ENCODE assay signal across 8 mouse cellular contexts in genomic region chr17:24205908-24206361, GRCm38 (mm10). TPM values are rescaled to one million over a fixed set of nuclear protein-coding genes. Genes with fewer than 3 reads are reported as not detected.
DNase-seq lines count a peak whose midpoint lies in the region; ATAC-seq and TF ChIP-seq lines count a peak whose summit lies in the region.

No protein-coding gene starts in this region.

- H3K4me3 ChIP-seq in gastrocnemius, adult 2 months: peak overlapping the region; percentile 75
- peak overlapping the region; percentile 77 for H3K4me3 ChIP-seq in hindbrain, embryonic 16.5 days (ENCODE audit: low read length)
- peak overlapping the region; percentile 80 for H3K4me3 ChIP-seq in liver, embryonic 15.5 days (replicated peaks)
- H3K4me3 ChIP-seq in neural tube, embryonic 13.5 days: peak overlapping the region; percentile 75

- ATAC-seq in erythroblast, adult 5-6 weeks (replicated peaks; ENCODE audit: low FRiP score, poor library complexity, severe bottlenecking): 0 out of 2 replicates have a peak, but pooled peaks have one; percentile 14
- no peak; the same call in 1 of the 2 replicates for ATAC-seq in hindbrain, embryonic 16.5 days
- peak; percentile 17 for ATAC-seq in liver, embryonic 15.5 days (ENCODE audit: insufficient read depth)
- ATAC-seq in neural tube, embryonic 13.5 days (ENCODE audit: low read depth): peak; percentile 10
- no peak for ATAC-seq in activated CD4-positive, CD25-positive, alpha-beta regulatory T cell, adult 4 months

- no peaks in the 10 kb centered on the region for H3K27me3 ChIP-seq in hindbrain, embryonic 16.5 days (replicated peaks; ENCODE audit: control insufficient read depth, insufficient read depth, low read length)
- H3K27me3 ChIP-seq in liver, embryonic 15.5 days: peaks cover 41% of the 10 kb centered on the region
- peaks cover 25% of the 10 kb centered on the region for H3K27me3 ChIP-seq in neural tube, embryonic 13.5 days

- peak; percentile 61 for DNase-seq in gastrocnemius, adult 2 months
- DNase-seq in gastrocnemius, postnatal 25 days: no peak
- peak; percentile 32 for DNase-seq in ES-CJ7 (ENCODE audit: low read depth, low spot score)

- H3K36me3 ChIP-seq in hindbrain, embryonic 16.5 days (ENCODE audit: control insufficient read depth, insufficient read depth, low read length): no peaks in the 10 kb centered on the region
- H3K36me3 ChIP-seq in liver, embryonic 15.5 days (replicated peaks): peaks cover 10% of the 10 kb centered on the region; the same call in 1 of the 2 replicates
- H3K36me3 ChIP-seq in neural tube, embryonic 13.5 days: no peaks in the 10 kb centered on the region

- peak overlapping the region; percentile 90 for H3K9ac ChIP-seq in hindbrain, embryonic 16.5 days (ENCODE audit: low read depth, low read length)
- peak overlapping the region; percentile 86 for H3K9ac ChIP-seq in liver, embryonic 15.5 days
- peak overlapping the region; percentile 87 for H3K9ac ChIP-seq in neural tube, embryonic 13.5 days

- peaks cover 68% of the 10 kb centered on the region for H3K4me1 ChIP-seq in hindbrain, embryonic 16.5 days (ENCODE audit: control insufficient read depth, insufficient read depth, low read depth, low read length)
- peaks cover 100% of the 10 kb centered on the region for H3K4me1 ChIP-seq in liver, embryonic 15.5 days (replicated peaks)
- H3K4me1 ChIP-seq in neural tube, embryonic 13.5 days (replicated peaks): peaks cover 88% of the 10 kb centered on the region

- WGBS in hindbrain, embryonic 16.5 days: 4% methylated on average over 15 of the region's 15 CpGs
- WGBS in liver, embryonic 15.5 days (ENCODE audit: insufficient replicate concordance): 4% methylated on average over 15 of the region's 15 CpGs
- 5% methylated on average over 15 of the region's 15 CpGs for WGBS in neural tube, embryonic 13.5 days

- H3K4me2 ChIP-seq in hindbrain, embryonic 16.5 days (ENCODE audit: low read length): peak overlapping the region; percentile 82
- peak overlapping the region; percentile 100 for H3K4me2 ChIP-seq in liver, embryonic 15.5 days
- peak overlapping the region; percentile 95 for H3K4me2 ChIP-seq in neural tube, embryonic 13.5 days

- intact Hi-C loops in gastrocnemius, adult 2 months (cut with DNase I): no loop called here

- no peak for TF ChIP-seq CTCF in gastrocnemius, adult 2 months (IDR thresholded peaks at IDR 0.05)

- H3K27ac ChIP-seq in gastrocnemius, adult 2 months: peak overlapping the region; percentile 87
- H3K27ac ChIP-seq in hindbrain, embryonic 16.5 days (ENCODE audit: low read depth, low read length): peak overlapping the region; percentile 77
- peak overlapping the region; percentile 99 for H3K27ac ChIP-seq in liver, embryonic 15.5 days (replicated peaks)
- H3K27ac ChIP-seq in neural tube, embryonic 13.5 days (replicated peaks): peak overlapping the region; percentile 84

- H3K9me3 ChIP-seq in hindbrain, embryonic 16.5 days (ENCODE audit: control insufficient read depth, low read length): no peaks in the 10 kb centered on the region
- H3K9me3 ChIP-seq in liver, embryonic 15.5 days (replicated peaks): no peaks in the 10 kb centered on the region
- H3K9me3 ChIP-seq in neural tube, embryonic 13.5 days: no peaks in the 10 kb centered on the region

RNA-seq across cellular contexts. Expression of gene Tbc1d24, which starts 0.6 kb away (rescaled TPM):
- 1 to 10 TPM; 4.0 to 7.1 TPM for total RNA-seq in gastrocnemius, adult 2 months (2021)
- 1 to 10 TPM; 4.1 to 4.6 TPM for total RNA-seq in gastrocnemius, postnatal 25 days (2021)
- total RNA-seq in erythroblast, adult 5-6 weeks (2015; ENCODE audit: low replicate concordance): 2.3 TPM in 2 replicates
- total RNA-seq in erythroblast, adult 5-6 weeks (2017; ENCODE audit: low replicate concordance): 0.98 and 1.6 TPM in 2 replicates
- 26.6 and 29.5 TPM in 2 replicates for polyA plus RNA-seq in hindbrain, embryonic 16.5 days (2015; fragmentation: Nextera tagmentation; extraction: Ambion mirVana)
- polyA plus RNA-seq in liver, embryonic 15.5 days (2015; fragmentation: Nextera tagmentation; extraction: Ambion mirVana): 6.6 and 7.9 TPM in 2 replicates
- polyA plus RNA-seq in neural tube, embryonic 13.5 days (2015; fragmentation: Nextera tagmentation; extraction: Ambion mirVana): 17.8 and 22.0 TPM in 2 replicates
- under 1 TPM; 0.45 to 0.60 TPM for polyA plus RNA-seq in activated CD4-positive, CD25-positive, alpha-beta regulatory T cell, adult 4 months (2017; shearing (Covaris generic))

RNA-seq across cellular contexts. Expression of gene Ntn3, which starts 3.4 kb away (rescaled TPM):
- under 1 TPM; 0.31 to 0.39 TPM for total RNA-seq in gastrocnemius, adult 2 months (2021)
- under 1 TPM; 0.35 to 0.56 TPM for total RNA-seq in gastrocnemius, postnatal 25 days (2021)
- total RNA-seq in erythroblast, adult 5-6 weeks (2015; ENCODE audit: low replicate concordance): not detected in 2 replicates
- not detected in 2 replicates for total RNA-seq in erythroblast, adult 5-6 weeks (2017; ENCODE audit: low replicate concordance)
- 4.5 and 4.6 TPM in 2 replicates for polyA plus RNA-seq in hindbrain, embryonic 16.5 days (2015; fragmentation: Nextera tagmentation; extraction: Ambion mirVana)
- polyA plus RNA-seq in liver, embryonic 15.5 days (2015; fragmentation: Nextera tagmentation; extraction: Ambion mirVana): 1.1 and 1.2 TPM in 2 replicates
- 5.9 TPM in 2 replicates for polyA plus RNA-seq in neural tube, embryonic 13.5 days (2015; fragmentation: Nextera tagmentation; extraction: Ambion mirVana)
- not detected for polyA plus RNA-seq in activated CD4-positive, CD25-positive, alpha-beta regulatory T cell, adult 4 months (2017; shearing (Covaris generic))

RNA-seq across cellular contexts. Expression of gene Tedc2, which starts 14.7 kb away (rescaled TPM):
- total RNA-seq in gastrocnemius, adult 2 months (2021): 1 to 10 TPM; 1.4 to 2.5 TPM
- 1 to 10 TPM; 1.4 to 1.9 TPM for total RNA-seq in gastrocnemius, postnatal 25 days (2021)
- 5.6 and 10.9 TPM in 2 replicates for total RNA-seq in erythroblast, adult 5-6 weeks (2015; ENCODE audit: low replicate concordance)
- 6.0 and 6.8 TPM in 2 replicates for total RNA-seq in erythroblast, adult 5-6 weeks (2017; ENCODE audit: low replicate concordance)
- 8.9 and 10.1 TPM in 2 replicates for polyA plus RNA-seq in hindbrain, embryonic 16.5 days (2015; fragmentation: Nextera tagmentation; extraction: Ambion mirVana)
- 8.2 and 9.6 TPM in 2 replicates for polyA plus RNA-seq in liver, embryonic 15.5 days (2015; fragmentation: Nextera tagmentation; extraction: Ambion mirVana)
- 11.9 and 12.6 TPM in 2 replicates for polyA plus RNA-seq in neural tube, embryonic 13.5 days (2015; fragmentation: Nextera tagmentation; extraction: Ambion mirVana)
- 1 to 10 TPM; 6.6 to 8.8 TPM for polyA plus RNA-seq in activated CD4-positive, CD25-positive, alpha-beta regulatory T cell, adult 4 months (2017; shearing (Covaris generic))

RNA-seq across cellular contexts. Expression of gene Atp6v0c, which starts 36.4 kb away (rescaled TPM):
- 100 to 1,000 TPM; 147 to 152 TPM for total RNA-seq in gastrocnemius, adult 2 months (2021)
- total RNA-seq in gastrocnemius, postnatal 25 days (2021): 100 to 1,000 TPM; 145 to 159 TPM
- 160 and 166 TPM in 2 replicates for total RNA-seq in erythroblast, adult 5-6 weeks (2015; ENCODE audit: low replicate concordance)
- 53.8 and 97.7 TPM in 2 replicates for total RNA-seq in erythroblast, adult 5-6 weeks (2017; ENCODE audit: low replicate concordance)
- 1,653 and 1,817 TPM in 2 replicates for polyA plus RNA-seq in hindbrain, embryonic 16.5 days (2015; fragmentation: Nextera tagmentation; extraction: Ambion mirVana)
- polyA plus RNA-seq in liver, embryonic 15.5 days (2015; fragmentation: Nextera tagmentation; extraction: Ambion mirVana): 362 and 405 TPM in 2 replicates
- 947 and 1,089 TPM in 2 replicates for polyA plus RNA-seq in neural tube, embryonic 13.5 days (2015; fragmentation: Nextera tagmentation; extraction: Ambion mirVana)
- 100 to 1,000 TPM; 152 to 192 TPM for polyA plus RNA-seq in activated CD4-positive, CD25-positive, alpha-beta regulatory T cell, adult 4 months (2017; shearing (Covaris generic))

RNA-seq across cellular contexts. Expression of gene Amdhd2, which starts 42.4 kb away (rescaled TPM):
- 1 to 10 TPM; 8.4 to 8.8 TPM for total RNA-seq in gastrocnemius, adult 2 months (2021)
- total RNA-seq in gastrocnemius, postnatal 25 days (2021): 1 to 10 TPM; 8.7 to 9.8 TPM
- total RNA-seq in erythroblast, adult 5-6 weeks (2015; ENCODE audit: low replicate concordance): 3.3 and 12.5 TPM in 2 replicates
- total RNA-seq in erythroblast, adult 5-6 weeks (2017; ENCODE audit: low replicate concordance): 11.0 and 15.1 TPM in 2 replicates
- polyA plus RNA-seq in hindbrain, embryonic 16.5 days (2015; fragmentation: Nextera tagmentation; extraction: Ambion mirVana): 35.2 and 41.0 TPM in 2 replicates
- polyA plus RNA-seq in liver, embryonic 15.5 days (2015; fragmentation: Nextera tagmentation; extraction: Ambion mirVana): 21.4 and 23.6 TPM in 2 replicates
- 30.4 and 37.4 TPM in 2 replicates for polyA plus RNA-seq in neural tube, embryonic 13.5 days (2015; fragmentation: Nextera tagmentation; extraction: Ambion mirVana)
- polyA plus RNA-seq in activated CD4-positive, CD25-positive, alpha-beta regulatory T cell, adult 4 months (2017; shearing (Covaris generic)): 10 to 100 TPM; 23.1 to 34.5 TPM

Comparison
In these comparisons a context has a peak if more than half of its experiments do, and no peak if none do; other contexts are left out.
1. ATAC-seq: peak in erythroblast, adult 5-6 weeks (single experiment), liver, embryonic 15.5 days (single experiment) and neural tube, embryonic 13.5 days (single experiment); none in hindbrain, embryonic 16.5 days (single experiment) and activated CD4-positive, CD25-positive, alpha-beta regulatory T cell, adult 4 months (single experiment).
2. Peak in every context shown above with its lines, with median percentiles within 50 percentile points of each other: H3K27ac ChIP-seq, H3K4me3 ChIP-seq, H3K4me2 ChIP-seq and H3K9ac ChIP-seq.